Mouse (Mus musculus) lung, embryonic 14.5 days (tissue): ENCODE measurements around the gene Olfr1308. TPM values are rescaled to one million over a fixed set of nuclear protein-coding genes. Genes with fewer than 3 reads are reported as not detected.

ENCODE experiments used
- ATAC-seq: fragments of 200-750 bp; cut with Nextera tagmentation; 2 replicates; pipeline ENCODE4 v1.8.0; 2017; ENCODE audit warnings: mild to moderate bottlenecking, moderate TSS enrichment, moderate library complexity; ENCODE audit not compliant: insufficient read depth
- DNase-seq: peaks from one replicate; pipeline ENCODE4 v3.0.0-alpha.2; 2015
- H3K27ac ChIP-seq: fragments of 300-500 bp; sonication (generic); 2 replicates; pipeline ENCODE4 v1.5.1; 2014; ENCODE audit warnings: low read depth, mild to moderate bottlenecking, moderate library complexity
- H3K27me3 ChIP-seq: fragments of 300-500 bp; sonication (generic); 2 replicates; pipeline ENCODE4 v1.6.1; 2014; ENCODE audit warnings: low read length, control low read depth; ENCODE audit not compliant: insufficient read depth
- H3K36me3 ChIP-seq: fragments of 300-500 bp; sonication (generic); 2 replicates; pipeline ENCODE4 v1.6.1; 2014; ENCODE audit warnings: control low read depth; ENCODE audit not compliant: insufficient read depth
- H3K4me1 ChIP-seq: fragments of 300-500 bp; sonication (generic); 2 replicates; pipeline ENCODE4 v1.6.1; 2014; ENCODE audit warnings: antibody characterized with exemption, control low read depth; ENCODE audit not compliant: insufficient read depth
- H3K4me2 ChIP-seq: fragments of 300-500 bp; sonication (generic); 2 replicates; pipeline ENCODE4 v1.6.1; 2014; ENCODE audit warnings: mild to moderate bottlenecking
- H3K4me3 ChIP-seq: fragments of 300-500 bp; sonication (generic); 2 replicates; pipeline ENCODE4 v1.5.1; 2014; ENCODE audit warnings: low read depth, low read length
- H3K9ac ChIP-seq: fragments of 300-500 bp; sonication (generic); 2 replicates; pipeline ENCODE4 v1.6.1; 2014
- H3K9me3 ChIP-seq: fragments of 300-500 bp; sonication (generic); 2 replicates; pipeline ENCODE4 v1.6.1; 2016; ENCODE audit warnings: low read depth, low read length, control low read depth
- CTCF ChIP-seq: IDR thresholded peaks from 2 replicates; pipeline ENCODE4 v1.5.1; 2016; ENCODE audit warnings: antibody characterized with exemption, low read depth
- WGBS: fragments of 180-500 bp; shearing (Covaris S2); extraction: QIAGEN DNeasy Blood & Tissue Kit; methylation state at CpG from one replicate; pipeline ENCODE4 v1.1.7; 2014; 5-methylcytosine and 5-hydroxymethylcytosine counted together
- polyA plus RNA-seq: library from polyadenylated mRNA; unstranded; fragments of >200 nt; fragmentation: Nextera tagmentation; extraction: Ambion mirVana; gene quantifications from 2 replicates; pipeline ENCODE4 v1.2.1, GENCODE M21; 2014

Gene Olfr1308
- polyA plus RNA-seq, result not detected in 2 replicates

DNA sequence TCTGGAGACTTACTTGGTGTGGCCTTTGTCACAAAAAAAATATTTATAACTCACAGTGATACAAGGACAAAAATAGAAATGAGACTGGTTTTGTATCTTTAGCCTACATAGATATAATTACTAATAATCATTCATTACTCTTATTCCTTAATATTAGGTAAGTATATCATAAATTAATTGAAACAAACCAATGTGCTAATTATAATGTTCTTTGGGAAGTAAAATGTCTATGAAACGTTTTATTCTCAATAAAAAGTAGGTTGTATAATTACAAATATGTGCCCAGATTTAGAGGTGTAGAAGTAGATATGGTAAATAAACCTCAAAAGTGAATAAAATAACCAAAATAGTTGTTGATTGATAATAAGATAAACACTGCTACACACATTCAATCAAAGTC is at the start of gene Olfr1308:
Gene Olfr1308 (minus strand): TSS at position 101 of the 400 bp plus-strand sequence.
- 45% methylated on average over 1 of the region's 1 CpGs for WGBS
- Histone ChIP-seq H3K4me2 (no peak within 1 kb of the TSS), H3K9ac (no peak within 1 kb of the TSS), H3K4me1 (no peaks in the 10 kb centered on the region), H3K9me3 (no peaks in the 10 kb centered on the region), H3K4me3 (no peak within 1 kb of the TSS), H3K36me3 (no peaks in the 10 kb centered on the region), H3K27ac (no peak within 1 kb of the TSS), H3K27me3 (no peaks in the 10 kb centered on the region)
- DNase-seq (no peak), ATAC-seq (no peak)
- no peak for TF ChIP-seq CTCF

- Histone ChIP-seq H3K9me3 (no peaks in the 10 kb centered on the region), H3K4me3 (no peak within 1 kb of the TSS), H3K27ac (no peak within 1 kb of the TSS), H3K36me3 (no peaks in the 10 kb centered on the region), H3K4me2 (no peak within 1 kb of the TSS), H3K4me1 (no peaks in the 10 kb centered on the region), H3K9ac (no peak within 1 kb of the TSS), H3K27me3 (no peaks in the 10 kb centered on the region)
- DNase-seq (no peak), ATAC-seq (no peak)
- no peak for TF ChIP-seq CTCF
Observed at GRCm38 (mm10) chr2:112012608-112013007, 47.9 kb upstream of the Olfr1308 start, which contains the start of gene Olfr1310. TSS of gene Olfr1310 (minus strand) at chr2:112012708.

DNA sequence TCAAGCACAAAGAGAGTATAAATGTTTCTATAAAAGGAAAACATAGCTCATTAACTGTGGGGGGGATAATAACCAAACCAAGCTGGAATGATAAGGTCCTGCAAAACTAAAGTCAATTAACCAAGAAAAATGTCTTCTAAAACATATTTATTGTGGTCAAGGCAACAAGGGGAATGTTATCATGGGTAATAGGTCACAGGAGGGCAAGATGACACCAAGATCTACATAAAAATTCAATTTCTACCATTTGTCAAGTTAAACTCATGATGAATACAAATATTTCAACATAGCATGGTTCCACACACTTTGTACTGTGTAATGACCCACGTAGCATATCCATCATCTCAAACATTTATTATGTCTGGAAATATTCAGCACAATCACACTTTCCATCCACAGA is 25.4 kb upstream of the Olfr1308 start, which contains the start of gene Olfr1309:
Gene Olfr1309 (minus strand): TSS at position 101 of the 400 bp plus-strand sequence.
- DNase-seq (no peak), ATAC-seq (no peak)
- no peaks in the 10 kb centered on the region for H3K9me3 ChIP-seq
- H3K4me2 ChIP-seq, result no peak within 1 kb of the TSS
- no peaks in the 10 kb centered on the region for H3K36me3 ChIP-seq
- no peak within 1 kb of the TSS for H3K4me3 ChIP-seq
- H3K27ac ChIP-seq, result no peak within 1 kb of the TSS
- 48% methylated on average over 1 of the region's 1 CpGs for WGBS
- no peak for TF ChIP-seq CTCF
- H3K27me3 ChIP-seq, result no peaks in the 10 kb centered on the region
- H3K4me1 ChIP-seq, result no peaks in the 10 kb centered on the region
- no peak within 1 kb of the TSS for H3K9ac ChIP-seq

- Histone ChIP-seq H3K27ac (no peak within 1 kb of the TSS), H3K4me3 (no peak within 1 kb of the TSS), H3K9ac (no peak within 1 kb of the TSS), H3K4me1 (no peaks in the 10 kb centered on the region), H3K36me3 (no peaks in the 10 kb centered on the region), H3K9me3 (no peaks in the 10 kb centered on the region), H3K4me2 (no peak within 1 kb of the TSS), H3K27me3 (no peaks in the 10 kb centered on the region)
- no peak for TF ChIP-seq CTCF
- ATAC-seq (no peak), DNase-seq (no peak)
- WGBS, result 84% methylated on average over 1 of the region's 1 CpGs
Observed at GRCm38 (mm10) chr2:111949340-111949739, 15.4 kb downstream of the Olfr1308 start, which contains the start of gene Olfr1307. TSS of gene Olfr1307 (minus strand) at chr2:111949440.

DNA sequence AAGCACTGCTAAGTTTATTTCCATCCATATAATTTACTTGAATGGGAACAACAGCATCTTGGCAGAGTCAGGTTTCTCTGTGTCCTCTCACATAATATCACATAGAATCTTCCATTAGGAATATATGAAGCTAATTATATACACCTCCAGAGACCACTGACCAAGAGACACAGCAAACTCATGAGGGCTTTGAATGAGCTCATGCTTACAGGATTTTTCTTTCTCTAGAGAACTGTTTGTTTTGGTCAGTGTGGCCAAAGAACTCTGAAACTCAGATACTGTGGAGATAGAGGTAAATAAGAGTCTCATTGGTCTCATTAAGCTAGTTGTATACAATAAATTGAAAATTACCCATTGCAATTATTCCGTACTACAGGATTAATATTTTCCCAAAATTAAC is 48.6 kb downstream of the Olfr1308 start, which contains the start of gene Olfr1306:
Gene Olfr1306 (minus strand): TSS at position 101 of the 400 bp plus-strand sequence.
- TF ChIP-seq CTCF, result no peak
- Histone ChIP-seq H3K4me2 (no peak within 1 kb of the TSS), H3K4me1 (no peaks in the 10 kb centered on the region), H3K27me3 (no peaks in the 10 kb centered on the region), H3K9me3 (no peaks in the 10 kb centered on the region), H3K4me3 (no peak within 1 kb of the TSS), H3K27ac (no peak within 1 kb of the TSS), H3K36me3 (no peaks in the 10 kb centered on the region), H3K9ac (no peak within 1 kb of the TSS)
- DNase-seq, result no peak
- WGBS, result 83% methylated on average over 1 of the region's 1 CpGs
- no peak for ATAC-seq

Other genes with a start within 250 kb of the Olfr1308 start
- gene Olfr1301, start 213.9 kb downstream of the Olfr1308 start, polyA plus RNA-seq, result not detected in 2 replicates
- not detected in 2 replicates for gene Olfr1302, start 187.5 kb downstream of the Olfr1308 start, polyA plus RNA-seq
- gene Olfr1303, start 144.6 kb downstream of the Olfr1308 start, polyA plus RNA-seq, result not detected in 2 replicates
- gene Olfr1305, start 87.8 kb downstream of the Olfr1308 start, polyA plus RNA-seq, result not detected in 2 replicates
- not detected in 2 replicates for gene Olfr1306, start 48.7 kb downstream of the Olfr1308 start, polyA plus RNA-seq
- gene Olfr1307, start 15.5 kb downstream of the Olfr1308 start, polyA plus RNA-seq, result not detected in 2 replicates
- gene Olfr1309, start 25.3 kb upstream of the Olfr1308 start, polyA plus RNA-seq, result not detected in 2 replicates
- not detected in 2 replicates for gene Olfr1310, start 47.8 kb upstream of the Olfr1308 start, polyA plus RNA-seq
- gene Olfr1311, start 59.5 kb upstream of the Olfr1308 start, polyA plus RNA-seq, result not detected in 2 replicates
- not detected in 2 replicates for gene Olfr1312, start 85.3 kb upstream of the Olfr1308 start, polyA plus RNA-seq
- gene Olfr1313, start 112.9 kb upstream of the Olfr1308 start, polyA plus RNA-seq, result not detected in 2 replicates
- not detected in 2 replicates for gene Olfr1314, start 131.8 kb upstream of the Olfr1308 start, polyA plus RNA-seq
- not detected in 2 replicates for gene Olfr1315-ps1, start 150.5 kb upstream of the Olfr1308 start, polyA plus RNA-seq
- gene Olfr1316, start 170.0 kb upstream of the Olfr1308 start, polyA plus RNA-seq, result not detected in 2 replicates
- not detected in 2 replicates for gene Olfr1317, start 175.4 kb upstream of the Olfr1308 start, polyA plus RNA-seq
- not detected in 2 replicates for gene Olfr1318, start 189.3 kb upstream of the Olfr1308 start, polyA plus RNA-seq